Mouse (Mus musculus) granulocyte monocyte progenitor cell, adult 5-6 weeks (primary cell): ENCODE data around the gene Etv5. TPM values are rescaled to one million over a fixed set of nuclear protein-coding genes. Genes with fewer than 3 reads are reported as not detected.
A peak's percentile ranks its signal among the peaks of the same experiment; 100 is the strongest.

Experiments used
- ATAC-seq: replicated peaks from 2 replicates; pipeline ENCODE4 v1.8.0; 2016; ENCODE audit warnings: mild to moderate bottlenecking, moderate TSS enrichment, inconsistent platforms; ENCODE audit not compliant: poor library complexity, severe bottlenecking
- total RNA-seq, 2 experiments: library from RNA; stranded (forward) in 1 of 2; stranded (reverse) in 1 of 2; fragments of 200-712, 200-1000 nt in 1 of 2; fragments of >200 nt in 1 of 2; fragmentation: Nextera tagmentation in 1 of 2; gene quantifications; 2 replicates each; pipeline ENCODE4 v1.2.3; 2014 to 2017

Gene Etv5
- total RNA-seq, 2 experiments from 2014 or later = 2.5 to 2.8 TPM

- no peak for ATAC-seq
These were observed 9.1 kb downstream of the Etv5 start for GRCm38 (mm10) chr16:22430211-22430951.

- ATAC-seq = no peak
These were observed 10.1 kb downstream of the Etv5 start for GRCm38 (mm10) chr16:22429377-22429776.

GRCm38 (mm10) chr16:22428853-22429341 lies 10.6 kb downstream of the Etv5 start:
- ATAC-seq = peak; percentile 69

GRCm38 (mm10) chr16:22426866-22427265 lies 12.7 kb downstream of the Etv5 start:
- ATAC-seq = no peak

- ATAC-seq = no peak
These were observed 17.3 kb downstream of the Etv5 start for GRCm38 (mm10) chr16:22422256-22422655.

GRCm38 (mm10) chr16:22417931-22418330 lies 21.6 kb downstream of the Etv5 start:
- ATAC-seq = no peak

- no peak for ATAC-seq
These were observed 22.5 kb downstream of the Etv5 start for GRCm38 (mm10) chr16:22417044-22417443.

GRCm38 (mm10) chr16:22416140-22416848 lies 23.2 kb downstream of the Etv5 start:
- no peak for ATAC-seq

GRCm38 (mm10) chr16:22414205-22414754 lies 25.2 kb downstream of the Etv5 start:
- no peak for ATAC-seq

GRCm38 (mm10) chr16:22412459-22413229 lies 26.9 kb downstream of the Etv5 start:
- no peak for ATAC-seq

GRCm38 (mm10) chr16:22411764-22412163 lies 27.8 kb downstream of the Etv5 start:
- no peak for ATAC-seq

- no peak for ATAC-seq
These were observed 29.5 kb downstream of the Etv5 start for GRCm38 (mm10) chr16:22410000-22410399.

- ATAC-seq = no peak
These were observed 30.7 kb downstream of the Etv5 start for GRCm38 (mm10) chr16:22408642-22409360.

GRCm38 (mm10) chr16:22406747-22407146 lies 32.8 kb downstream of the Etv5 start:
- no peak for ATAC-seq

- no peak for ATAC-seq
These were observed 33.5 kb downstream of the Etv5 start for GRCm38 (mm10) chr16:22406050-22406449.

- no peak for ATAC-seq
These were observed 34.0 kb downstream of the Etv5 start for GRCm38 (mm10) chr16:22405492-22405891.

- no peak for ATAC-seq
These were observed 35.8 kb downstream of the Etv5 start for GRCm38 (mm10) chr16:22403715-22404114.

- ATAC-seq = no peak
These were observed 36.9 kb downstream of the Etv5 start for GRCm38 (mm10) chr16:22402600-22402999.

- ATAC-seq = no peak
These were observed 39.3 kb downstream of the Etv5 start for GRCm38 (mm10) chr16:22400226-22400625.
